Mouse (Mus musculus) layer of hippocampus, adult 18-20 months (tissue): ENCODE measurements at regions not wholly inside any gene's neighbourhood (a gene's known extent, or its start where the extent isn't known, plus 50 kb on each side); places are given as distances from the start of the nearest gene placed in this dataset.

Experiments used
- DNase-seq, 2 experiments: peaks; one replicate each; pipeline ENCODE4 v3.0.0; 2022; ENCODE audit warnings: low spot score in 2 of 2

DNA sequence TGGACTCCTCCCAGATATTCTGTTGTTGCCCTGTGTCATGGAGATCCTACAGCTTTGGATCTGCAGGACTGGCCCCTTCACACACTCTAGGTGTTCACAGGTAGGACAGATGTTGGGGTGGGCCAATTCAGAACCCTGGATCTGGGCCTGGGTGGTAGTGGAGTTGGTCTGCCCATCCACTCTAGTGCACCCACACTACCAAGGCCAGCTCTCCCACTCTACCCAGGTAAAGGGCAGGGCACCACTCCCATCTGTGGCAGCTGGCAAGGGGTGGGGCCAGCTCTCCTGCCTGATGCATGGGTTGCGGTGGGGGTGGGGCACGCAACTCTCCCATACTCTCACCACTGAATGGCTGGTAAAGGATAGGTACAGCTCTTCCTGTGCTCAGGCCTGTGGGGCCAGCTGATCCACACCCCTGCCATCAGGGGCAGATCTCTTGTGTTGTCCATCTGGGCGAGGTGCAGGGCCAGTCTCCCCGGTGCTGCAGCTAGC, 76.5 kb downstream of the Gja1 start:
- no peak for DNase-seq

DNA sequence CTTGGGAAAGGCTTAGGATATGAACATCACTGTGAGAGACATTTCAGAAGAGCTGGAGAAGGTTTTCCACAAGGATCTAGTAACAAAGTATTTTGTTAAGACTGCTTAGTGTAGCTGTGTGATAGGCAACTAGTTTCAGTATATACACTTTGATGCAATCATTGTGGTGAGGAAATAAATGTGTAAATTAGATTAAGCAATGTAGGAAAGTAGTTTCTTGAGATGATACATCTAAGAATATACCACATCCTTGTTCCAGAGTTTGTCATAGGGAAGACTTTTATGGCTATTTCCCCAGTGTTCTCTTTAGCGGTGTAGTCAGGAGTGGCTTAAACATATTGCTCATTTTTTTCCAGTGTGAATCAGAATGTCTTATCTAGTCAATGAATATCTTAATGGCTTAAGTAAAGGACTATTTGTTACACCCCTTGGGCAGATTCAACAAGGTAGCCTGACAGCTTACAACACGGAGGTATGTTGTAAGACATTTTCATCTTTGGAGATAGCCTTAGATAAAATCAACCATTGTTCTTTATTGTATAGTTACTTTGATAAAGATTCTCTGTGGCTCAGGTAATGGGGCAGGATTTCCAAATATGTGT, 78.8 kb downstream of the Gja1 start:
- DNase-seq: no peak

DNA sequence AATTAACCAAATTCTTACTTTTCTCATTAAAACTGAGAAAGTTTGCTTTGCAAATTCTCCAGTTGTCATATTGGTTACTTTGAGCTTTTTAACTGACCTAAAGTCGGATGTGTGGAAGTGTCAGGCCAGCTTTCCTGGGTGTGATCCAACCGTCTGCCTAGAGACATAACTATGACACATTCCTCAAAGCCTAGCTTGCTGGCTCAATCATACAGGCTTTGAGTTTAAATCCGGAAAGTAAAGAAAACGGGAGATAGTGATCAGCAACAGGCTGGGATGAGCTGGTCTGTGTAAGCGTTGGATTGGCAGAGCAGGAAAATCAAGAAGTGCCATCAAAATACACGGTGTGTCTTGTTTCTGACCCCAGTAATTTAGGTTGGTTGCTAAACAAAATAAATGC, 91.4 kb downstream of the Gja1 start:
- no peak for DNase-seq

DNA sequence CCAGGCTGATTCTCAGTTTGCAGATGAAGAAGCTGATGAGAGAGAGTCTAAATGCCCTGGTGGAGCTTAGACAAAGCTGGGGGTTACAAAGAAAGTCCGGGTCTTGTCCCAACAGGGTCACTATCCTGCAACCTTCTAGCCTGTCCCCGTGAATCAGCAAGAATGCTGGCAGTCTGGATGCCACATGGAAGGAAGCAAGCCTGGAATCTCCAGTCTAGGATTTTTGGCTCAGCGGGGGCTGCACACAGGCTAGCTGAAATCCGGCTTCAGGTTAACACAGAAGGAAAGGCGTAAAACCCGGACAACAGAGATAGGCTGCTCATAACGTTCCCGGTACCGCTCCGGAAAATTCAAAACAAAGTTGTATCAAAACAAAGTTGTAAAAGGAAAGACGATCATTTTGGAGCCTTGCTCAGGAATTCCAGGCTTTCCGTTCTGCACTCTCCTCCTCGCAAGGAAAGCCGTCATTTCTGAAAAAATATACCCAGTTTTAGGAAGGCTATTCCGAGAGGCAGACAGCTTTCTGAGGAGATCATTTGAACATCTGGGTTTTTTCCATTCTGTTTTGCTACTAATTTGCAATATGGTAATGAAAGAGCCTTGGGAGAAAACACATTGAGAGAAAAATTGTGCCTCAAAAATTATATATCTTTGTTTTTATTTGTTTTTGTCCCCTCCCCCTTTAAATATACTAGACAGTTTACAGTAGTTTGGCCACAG, 92.0 kb downstream of the Gja1 start:
- DNase-seq: no peak

DNA sequence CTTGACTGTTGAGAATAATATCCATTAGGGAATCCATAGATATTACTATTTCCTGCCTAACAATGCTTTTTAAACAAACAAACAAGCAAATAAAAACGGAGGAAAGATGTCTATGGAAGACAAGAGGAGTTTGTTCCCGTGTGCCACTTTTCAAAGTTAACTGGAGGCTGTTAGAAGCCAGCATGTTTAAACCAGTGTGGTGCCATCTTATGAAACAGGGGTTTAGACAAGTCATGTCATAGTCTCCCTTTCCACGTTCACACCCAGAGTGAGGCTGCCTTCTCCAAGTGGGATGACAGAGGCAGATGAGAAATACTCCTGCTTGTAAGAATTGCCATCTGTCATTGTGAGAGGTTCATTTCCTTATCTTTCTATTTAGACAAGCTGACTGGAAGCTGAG, 92.8 kb downstream of the Gja1 start:
- no peak for DNase-seq

DNA sequence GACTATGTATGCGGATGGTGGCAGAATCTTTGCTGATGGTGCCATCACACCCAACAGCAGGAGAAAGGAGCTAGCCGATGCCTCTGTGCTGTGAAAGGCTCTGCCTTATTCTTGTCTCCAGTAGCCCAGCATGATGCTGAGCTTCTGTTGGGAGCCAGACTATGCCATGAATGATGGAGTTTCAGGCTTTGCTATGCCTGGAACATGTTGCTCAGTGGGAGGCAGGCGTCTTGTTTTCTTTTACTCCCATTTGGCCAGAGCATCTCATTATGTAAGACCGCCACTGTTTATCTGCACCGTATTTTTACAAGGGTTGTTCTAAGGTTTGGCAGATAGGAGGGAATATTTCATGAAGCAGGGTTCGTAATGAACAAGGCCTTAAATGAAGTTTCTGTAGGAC, 97.8 kb downstream of the Gja1 start:
- peak; percentile 20 to 67 for DNase-seq

DNA sequence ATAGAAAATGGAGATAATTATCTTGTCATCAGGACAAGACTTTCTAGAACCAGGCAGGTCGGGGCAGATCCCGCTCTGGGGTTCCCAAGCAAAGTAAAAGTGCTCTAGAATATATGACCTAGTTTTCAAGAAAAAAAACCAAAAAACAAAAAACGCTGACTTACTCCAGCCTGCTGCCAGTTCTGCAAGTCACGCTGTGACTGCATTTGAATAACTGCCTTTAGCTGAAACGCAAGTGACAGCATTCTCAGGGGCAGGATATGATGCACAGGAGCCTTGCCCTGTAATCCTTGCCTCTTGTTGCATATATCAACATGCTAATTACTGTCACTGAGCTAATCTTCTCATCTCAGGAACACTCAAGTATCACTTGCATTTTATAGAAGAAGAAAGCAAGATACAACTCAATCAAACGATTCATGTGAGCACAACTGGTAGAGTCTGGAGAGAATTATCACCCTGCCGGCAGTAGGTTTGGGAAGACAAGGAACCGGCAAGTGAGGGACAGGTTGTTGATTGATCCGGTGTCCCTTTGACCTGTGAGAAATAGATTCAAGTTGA, 105.1 kb downstream of the Gja1 start:
- no peak for DNase-seq

DNA sequence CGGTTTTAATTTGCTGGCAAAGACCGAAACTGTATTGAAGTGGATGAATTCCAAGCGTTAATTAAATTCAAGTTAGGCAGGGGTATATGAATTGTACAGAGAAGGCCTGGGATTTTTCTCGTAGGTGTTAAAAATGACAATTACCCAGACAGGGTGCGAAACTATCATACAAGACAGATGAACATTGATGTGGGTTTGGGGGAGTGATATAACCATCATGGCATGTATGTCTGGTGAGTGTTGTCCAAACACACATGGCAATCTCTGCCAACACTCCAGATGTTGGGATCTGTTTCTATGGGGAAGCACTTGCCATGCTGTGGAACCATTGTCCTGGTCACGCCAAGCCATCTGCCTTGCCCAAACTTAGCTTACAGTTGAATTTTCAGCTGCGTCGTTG, 107.8 kb downstream of the Gja1 start:
- no peak for DNase-seq

DNA sequence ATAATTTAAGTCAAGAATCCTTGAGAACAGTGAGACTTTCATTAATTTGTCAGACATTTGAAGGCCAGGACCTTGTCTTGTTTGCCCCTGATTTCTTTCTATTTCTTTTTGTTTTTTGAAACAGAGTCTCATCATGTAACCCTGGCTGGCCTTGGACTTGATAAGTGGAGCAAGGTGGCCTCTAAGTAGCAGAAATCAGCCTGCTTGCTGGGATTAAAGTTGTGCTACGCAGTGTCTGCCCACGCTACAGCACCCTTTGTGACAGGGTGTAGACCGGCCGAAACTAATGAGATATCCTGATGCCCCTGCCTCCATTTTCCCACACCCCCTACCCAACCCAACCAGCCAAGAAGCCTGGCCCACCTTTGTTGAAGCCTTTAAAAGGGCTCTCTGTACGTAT, 108.6 kb downstream of the Gja1 start:
- DNase-seq: no peak

DNA sequence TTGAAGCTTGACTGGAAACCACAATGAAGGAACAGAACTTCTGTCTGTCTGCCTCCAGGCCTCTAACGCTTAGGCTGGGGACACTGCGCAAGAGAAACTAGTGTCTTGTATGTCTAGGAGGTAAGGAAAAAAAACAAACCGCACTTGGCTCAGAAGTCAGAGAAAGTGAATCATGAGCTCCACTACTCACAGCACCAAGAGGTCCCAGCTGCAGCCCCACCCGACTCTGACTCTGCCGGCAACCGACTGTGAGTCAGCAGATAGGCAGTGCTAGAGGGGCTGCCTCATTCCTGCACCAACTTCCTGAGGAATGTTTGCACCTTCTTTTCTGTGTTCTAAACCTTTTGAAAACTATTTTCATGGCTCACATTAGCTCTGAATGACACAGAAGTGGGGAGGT, 109.5 kb downstream of the Gja1 start:
- no peak for DNase-seq

DNA sequence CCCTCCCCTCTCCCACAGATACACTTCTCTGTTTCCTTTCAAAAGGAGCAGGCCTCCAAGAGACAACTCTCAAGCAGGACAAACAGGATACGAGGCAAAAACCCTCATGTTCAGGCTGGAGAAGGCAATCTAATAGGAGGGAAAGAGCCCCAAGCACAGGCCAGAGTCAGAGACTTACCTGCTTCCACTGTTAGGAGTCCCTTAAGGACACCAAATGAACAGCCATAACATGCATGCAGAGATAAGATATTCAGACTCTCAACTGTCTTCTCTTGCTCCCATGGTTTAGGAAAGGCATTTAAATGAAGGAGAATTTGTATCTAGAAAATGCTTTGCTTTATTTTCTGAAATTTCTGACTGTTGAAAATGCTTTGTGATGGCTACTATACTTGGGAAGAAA, 116.3 kb downstream of the Gja1 start:
- DNase-seq: no peak

DNA sequence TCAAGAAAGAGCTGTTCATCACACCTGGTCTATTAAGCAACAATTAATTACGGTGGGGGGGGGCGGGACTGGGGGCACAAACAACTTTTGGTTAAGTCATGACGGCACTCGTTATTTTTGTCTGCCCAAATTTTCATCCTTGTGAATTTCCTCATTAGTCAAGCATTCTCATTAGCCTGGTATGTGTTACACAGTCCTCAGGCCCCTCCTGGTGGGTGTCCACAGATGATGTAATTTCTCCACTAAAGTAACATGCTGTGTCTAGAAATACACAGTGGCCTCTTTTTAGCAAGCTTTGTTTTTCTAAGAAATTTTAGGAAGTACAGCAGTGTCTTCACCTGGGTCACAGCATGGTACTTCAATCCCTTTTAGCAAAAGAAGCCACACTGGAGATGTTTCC, 118.2 kb downstream of the Gja1 start:
- DNase-seq: no peak

DNA sequence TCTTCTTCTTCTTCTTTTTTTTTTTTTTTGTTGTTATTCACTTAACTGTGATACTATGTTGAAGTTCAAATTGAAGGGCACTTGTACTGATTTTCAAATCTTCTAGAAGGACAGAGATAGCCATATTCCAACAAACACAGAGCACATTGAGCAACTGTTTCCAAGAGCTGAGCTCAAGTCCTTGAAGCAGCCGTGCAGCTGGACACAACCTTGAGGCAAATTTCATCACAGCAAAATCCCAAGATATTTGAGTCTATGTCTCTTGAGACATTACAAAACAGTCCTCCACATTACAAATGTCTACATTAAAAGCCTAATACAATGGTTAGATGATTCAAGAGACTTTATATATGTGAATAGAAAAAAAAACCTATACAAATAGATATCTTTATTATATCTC, 141.9 kb downstream of the Gja1 start:
- no peak for DNase-seq

DNA sequence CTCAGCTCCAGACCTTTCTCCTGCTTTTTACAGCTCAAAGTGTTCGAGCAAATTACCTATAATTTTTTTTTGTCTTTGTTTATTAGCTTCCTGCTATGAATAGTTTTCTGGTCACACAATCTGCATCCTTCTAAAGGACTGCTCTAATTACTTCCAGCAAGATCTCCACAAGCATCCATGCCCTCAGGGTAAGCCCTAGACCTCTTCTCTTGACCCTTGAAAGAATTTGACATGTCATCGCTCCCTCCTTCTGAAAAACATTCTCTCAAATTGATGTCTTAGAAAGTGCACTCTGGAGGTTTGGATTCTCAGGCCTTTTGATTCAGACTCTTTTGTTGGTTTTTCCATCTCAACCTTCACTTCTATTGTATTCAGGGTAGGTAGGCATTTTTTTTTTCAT, 148.7 kb downstream of the Gja1 start:
- DNase-seq: no peak

DNA sequence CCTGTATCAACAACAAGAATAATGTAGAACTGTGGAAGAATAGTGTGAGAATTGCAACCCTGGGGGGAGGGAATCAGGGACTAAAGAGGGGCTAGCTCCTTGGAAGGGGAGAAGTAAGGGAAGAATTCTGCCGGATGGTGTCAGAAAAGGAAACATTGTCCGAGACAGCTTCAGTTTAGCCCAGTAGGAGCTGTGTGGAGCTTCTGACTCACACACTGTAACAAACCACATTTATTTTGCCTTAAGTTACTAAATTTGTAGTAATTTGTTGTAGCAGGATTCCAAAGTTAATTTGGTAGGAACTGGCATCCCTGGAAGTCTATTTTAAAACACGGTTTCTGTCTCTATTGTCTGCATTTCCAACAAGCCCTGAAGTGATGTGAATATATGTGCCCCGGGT, 160.0 kb downstream of the Gja1 start:
- DNase-seq: no peak

DNA sequence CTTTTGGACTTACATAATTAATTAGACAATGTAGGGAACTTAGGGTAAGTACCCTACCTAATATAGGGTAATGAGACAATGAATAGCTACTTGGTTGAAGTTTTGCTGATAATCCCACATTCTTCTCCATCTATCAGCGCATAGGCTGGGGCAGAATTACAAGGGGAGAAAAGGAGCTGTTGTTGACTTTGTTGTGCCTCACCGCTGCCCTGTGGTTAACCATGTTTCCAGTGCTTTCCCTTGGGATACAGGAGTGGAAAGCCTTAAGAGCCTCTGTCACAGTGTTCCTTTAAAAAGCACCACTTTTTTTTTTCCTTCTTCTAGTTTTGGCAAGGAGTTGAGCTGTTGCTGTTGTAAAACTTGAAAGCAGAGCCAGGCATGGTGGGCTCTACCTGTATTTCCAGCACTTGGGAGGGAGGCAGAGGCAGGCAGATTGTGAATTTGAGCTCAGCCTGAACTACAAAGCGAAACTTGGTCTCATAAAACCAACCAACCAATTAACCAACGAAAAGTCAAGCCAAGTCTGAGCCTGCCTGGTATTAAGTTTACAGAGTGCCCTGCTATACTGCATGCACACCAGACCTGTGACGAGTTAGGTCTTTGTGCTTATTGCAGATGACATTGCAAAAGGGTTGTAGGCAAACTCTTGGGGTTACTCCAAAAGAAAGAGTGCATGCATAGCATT, 162.8 kb downstream of the Gja1 start:
- DNase-seq: no peak

DNA sequence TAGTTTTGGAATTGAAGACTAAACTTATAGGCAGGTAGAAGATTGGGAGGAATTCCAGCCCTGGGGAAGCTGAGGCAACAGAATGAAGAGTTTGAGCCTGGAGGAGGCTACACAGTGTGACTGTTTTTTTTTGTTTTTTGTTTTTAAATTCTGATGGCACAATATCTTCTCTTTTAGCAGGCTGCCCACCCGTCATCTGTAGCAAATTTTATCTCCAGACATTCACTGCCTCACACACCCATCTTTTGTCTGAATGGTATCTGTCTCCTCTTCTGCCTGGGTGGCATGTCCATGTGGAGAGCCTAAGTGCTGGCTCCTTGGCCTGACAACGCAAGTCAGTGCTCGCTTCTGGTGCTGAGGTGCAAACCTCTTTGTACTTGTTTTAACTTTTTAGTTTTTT, 165.0 kb downstream of the Gja1 start:
- peak; percentile 34 to 67 for DNase-seq

DNA sequence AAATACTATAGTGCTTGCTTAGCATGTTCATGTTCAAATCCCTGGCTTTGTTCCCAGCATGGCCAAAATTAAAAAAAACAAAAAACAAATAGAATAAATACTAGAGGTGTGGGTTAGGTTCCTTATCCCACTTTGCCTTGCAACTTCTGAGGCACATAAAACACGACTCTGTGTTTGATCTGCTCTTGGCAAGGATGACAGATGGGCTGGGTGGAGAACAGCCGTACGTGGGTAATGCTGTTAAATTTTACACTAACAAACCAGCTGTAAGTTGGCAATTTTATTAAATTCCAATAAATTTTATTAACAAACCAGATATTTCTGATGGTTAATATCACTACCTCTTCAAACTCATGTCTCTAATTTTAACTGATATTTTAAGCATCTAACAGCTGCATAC, 168.9 kb downstream of the Gja1 start:
- DNase-seq: peak; percentile 20 to 76

DNA sequence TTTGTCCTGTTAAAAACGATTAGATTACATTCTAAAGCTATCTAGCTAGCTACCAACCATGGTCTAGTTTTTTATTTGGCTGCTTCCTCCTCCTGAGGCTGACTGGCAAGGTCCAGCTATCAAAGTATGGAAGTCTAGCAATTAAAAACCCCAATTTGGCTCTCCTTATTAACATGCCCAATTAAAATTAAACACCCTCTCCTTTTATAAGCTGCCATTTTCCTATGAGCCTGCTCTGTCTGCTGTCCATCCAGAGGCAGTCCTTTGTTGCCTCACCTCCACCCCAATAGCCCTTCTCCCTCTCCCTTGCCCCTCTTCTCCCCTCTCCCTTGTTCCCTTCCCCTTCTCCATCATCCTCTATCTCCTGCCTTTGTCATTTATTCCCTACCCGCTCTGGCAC, 169.7 kb downstream of the Gja1 start:
- DNase-seq: no peak

DNA sequence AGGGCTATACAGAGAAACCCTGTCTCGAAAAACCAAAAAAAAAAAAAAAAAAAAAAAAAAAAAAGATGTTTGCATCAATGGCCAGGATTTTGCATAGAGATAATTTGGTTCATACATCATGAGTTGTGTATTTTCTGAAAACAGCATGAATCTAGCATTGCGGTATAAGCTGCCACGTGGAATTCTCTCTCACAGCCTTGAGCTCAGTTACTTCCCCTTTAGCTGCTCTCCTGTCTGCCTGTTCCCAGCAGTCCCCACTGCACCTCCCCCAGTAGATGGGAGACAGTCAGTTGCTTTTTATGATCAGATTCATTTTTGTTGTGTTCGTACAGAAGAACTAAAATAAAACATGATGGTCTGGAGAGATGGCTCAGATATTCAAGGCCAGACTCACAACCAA, 170.7 kb downstream of the Gja1 start:
- no peak for DNase-seq

DNA sequence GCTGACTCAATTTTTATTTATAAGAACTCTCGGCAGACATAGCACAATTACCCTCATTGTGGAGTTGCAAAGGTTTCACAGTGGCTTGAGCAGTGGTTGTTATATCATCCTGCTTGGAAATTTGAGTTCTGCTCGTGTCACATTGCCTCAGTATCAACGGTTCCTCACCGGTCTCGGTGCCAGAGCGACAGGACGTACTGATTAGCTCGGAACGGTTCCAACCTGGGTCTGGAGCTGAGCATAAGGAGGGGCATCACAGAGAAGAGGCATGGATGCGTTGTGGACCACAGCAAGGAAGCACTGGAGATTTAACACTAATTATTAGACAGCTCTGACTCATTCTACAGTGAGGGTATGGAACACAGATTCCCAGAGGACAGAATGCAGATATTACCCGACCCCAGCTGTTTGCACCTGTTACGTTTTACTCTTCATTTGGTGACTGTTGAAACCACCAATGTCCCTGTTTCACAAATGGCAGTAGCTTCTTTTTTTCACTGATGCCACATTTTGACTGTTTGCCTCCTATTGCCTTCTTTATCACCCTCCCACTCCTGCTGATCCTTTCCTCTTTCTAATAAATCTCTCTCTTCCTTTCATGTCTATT, 189.8 kb downstream of the Gja1 start:
- no peak for DNase-seq

DNA sequence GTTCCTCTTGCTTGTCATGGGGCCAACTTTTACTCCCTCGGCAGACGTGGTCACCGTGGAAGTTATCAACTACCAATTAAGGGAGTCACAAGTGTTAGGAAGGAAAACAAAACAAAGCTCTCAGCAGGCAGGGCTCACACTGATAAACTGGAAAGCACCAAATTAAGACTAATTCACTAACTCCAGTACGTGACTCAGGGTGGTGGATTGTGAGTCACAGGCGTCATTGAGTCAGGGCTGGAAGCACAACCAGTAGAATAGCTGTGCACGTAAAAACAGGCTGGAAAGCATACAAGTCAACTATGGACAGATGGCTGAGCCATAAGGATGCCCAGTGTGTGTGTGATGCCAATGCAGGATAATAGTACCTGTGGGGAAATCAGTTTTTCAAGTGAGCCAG, 204.9 kb downstream of the Gja1 start:
- peak; percentile 20 to 61 for DNase-seq
